Mouse (Mus musculus) neural tube, embryonic 15.5 days (tissue): Measurements from ENCODE around the gene En1. TPM values are rescaled to one million over a fixed set of nuclear protein-coding genes. Genes with fewer than 3 reads are reported as not detected.

ENCODE experiments used
- ATAC-seq: fragments of 200-750 bp; cut with Nextera tagmentation; 2 replicates; pipeline ENCODE4 v1.8.0; 2017; ENCODE audit warnings: mild to moderate bottlenecking, moderate TSS enrichment, moderate library complexity; ENCODE audit not compliant: low FRiP score
- H3K27ac ChIP-seq: fragments of 300-500 bp; sonication (generic); replicated peaks from 2 replicates; pipeline ENCODE4 v1.5.1; 2015; ENCODE audit warnings: mild to moderate bottlenecking, inconsistent platforms
- H3K27me3 ChIP-seq: fragments of 300-500 bp; sonication (generic); replicated peaks from 2 replicates; pipeline ENCODE4 v1.6.1; 2015; ENCODE audit warnings: inconsistent platforms
- H3K36me3 ChIP-seq: fragments of 300-500 bp; sonication (generic); 2 replicates; pipeline ENCODE4 v1.6.1; 2015; ENCODE audit warnings: inconsistent platforms
- H3K4me1 ChIP-seq: fragments of 300-500 bp; sonication (generic); 2 replicates; pipeline ENCODE4 v1.6.1; 2015; ENCODE audit warnings: inconsistent platforms
- H3K4me2 ChIP-seq: fragments of 300-500 bp; sonication (generic); 2 replicates; pipeline ENCODE4 v1.6.1; 2015; ENCODE audit warnings: inconsistent platforms, mild to moderate bottlenecking, moderate library complexity
- H3K4me3 ChIP-seq: fragments of 300-500 bp; sonication (generic); replicated peaks from 2 replicates; pipeline ENCODE4 v1.5.1; 2015; ENCODE audit warnings: mild to moderate bottlenecking, inconsistent platforms
- H3K9ac ChIP-seq: fragments of 300-500 bp; sonication (generic); replicated peaks from 2 replicates; pipeline ENCODE4 v1.6.1; 2015; ENCODE audit warnings: mild to moderate bottlenecking, inconsistent platforms
- H3K9me3 ChIP-seq: fragments of 300-500 bp; sonication (generic); replicated peaks from 2 replicates; pipeline ENCODE4 v1.6.1; 2016; ENCODE audit warnings: inconsistent platforms
- WGBS: fragments of 180-500 bp; shearing (Covaris S2); methylation state at CpG from one replicate; pipeline ENCODE4 v1.1.7; 2015; ENCODE audit warnings: mixed read lengths; 5-methylcytosine and 5-hydroxymethylcytosine counted together
- polyA plus RNA-seq: library from polyadenylated mRNA; unstranded; fragments of >200 nt; fragmentation: Nextera tagmentation; extraction: Ambion mirVana; gene quantifications from 2 replicates; pipeline ENCODE4 v1.2.1, GENCODE M21; 2015

Gene En1
- polyA plus RNA-seq, 1 experiment from 2014 or later = 1.2 TPM

- no peak overlapping the region for H3K4me2 ChIP-seq
These were observed 8.8 kb upstream of the En1 start for GRCm38 (mm10) chr1:120593236-120593919.

GRCm38 (mm10) chr1:120594603-120595002, 7.6 kb upstream of the En1 start:
- 2% methylated on average over 8 of the region's 8 CpGs for WGBS
- Histone ChIP-seq H3K4me2 (no peak overlapping the region), H3K27me3 (peaks cover 89% of the 10 kb centered on the region), H3K27ac (no peak overlapping the region), H3K9me3 (no peaks in the 10 kb centered on the region), H3K36me3 (no peaks in the 10 kb centered on the region), H3K4me1 (0 out of 2 replicates have a peak, but pooled peaks cover 2% of the 10 kb centered on the region), H3K9ac (no peak overlapping the region), H3K4me3 (no peak overlapping the region)
- ATAC-seq = 0 out of 2 replicates have a peak, but pooled peaks have one; percentile 52

More at GRCm38 (mm10) chr1:120593236-120593919, 8.8 kb upstream of the En1 start:
- H3K27ac ChIP-seq = no peak overlapping the region
- no peaks in the 10 kb centered on the region for H3K9me3 ChIP-seq
- 10% methylated on average over 8 of the region's 8 CpGs for WGBS
- H3K27me3 ChIP-seq = peaks cover 85% of the 10 kb centered on the region
- no peak overlapping the region for H3K4me3 ChIP-seq
- H3K9ac ChIP-seq = no peak overlapping the region
- H3K36me3 ChIP-seq = no peaks in the 10 kb centered on the region
- H3K4me1 ChIP-seq = 0 out of 2 replicates have a peak, but pooled peaks cover 2% of the 10 kb centered on the region
- ATAC-seq = no peak

GRCm38 (mm10) chr1:120595471-120596240, 6.6 kb upstream of the En1 start:
- WGBS = 2% methylated on average over 17 of the region's 17 CpGs
- no peak for ATAC-seq

GRCm38 (mm10) chr1:120596319-120596718, 5.9 kb upstream of the En1 start:
- Histone ChIP-seq H3K4me2 (peak overlapping the region; percentile 34), H3K9ac (no peak overlapping the region), H3K27me3 (peaks cover 91% of the 10 kb centered on the region), H3K4me3 (peak overlapping the region; percentile 14), H3K27ac (no peak overlapping the region), H3K36me3 (no peaks in the 10 kb centered on the region), H3K4me1 (0 out of 2 replicates have a peak, but pooled peaks cover 5% of the 10 kb centered on the region), H3K9me3 (no peaks in the 10 kb centered on the region)
- WGBS = under 1% methylated on average over 21 of the region's 21 CpGs
- no peak for ATAC-seq

More at GRCm38 (mm10) chr1:120595471-120596240, 6.6 kb upstream of the En1 start:
- Histone ChIP-seq H3K4me2 (no peak overlapping the region), H3K27me3 (peaks cover 91% of the 10 kb centered on the region), H3K4me1 (0 out of 2 replicates have a peak, but pooled peaks cover 5% of the 10 kb centered on the region), H3K27ac (no peak overlapping the region), H3K9ac (no peak overlapping the region), H3K4me3 (no peak overlapping the region), H3K9me3 (no peaks in the 10 kb centered on the region), H3K36me3 (no peaks in the 10 kb centered on the region)

GRCm38 (mm10) chr1:120596784-120597183, 5.4 kb upstream of the En1 start:
- Histone ChIP-seq H3K4me2 (peak overlapping the region; percentile 34), H3K36me3 (no peaks in the 10 kb centered on the region), H3K4me1 (0 out of 2 replicates have a peak, but pooled peaks cover 5% of the 10 kb centered on the region), H3K27me3 (peaks cover 91% of the 10 kb centered on the region), H3K27ac (no peak overlapping the region), H3K9me3 (no peaks in the 10 kb centered on the region), H3K4me3 (peak overlapping the region; percentile 14), H3K9ac (no peak overlapping the region)
- no peak for ATAC-seq
- under 1% methylated on average over 19 of the region's 19 CpGs for WGBS

- Histone ChIP-seq H3K36me3 (no peaks in the 10 kb centered on the region), H3K9me3 (no peaks in the 10 kb centered on the region), H3K27ac (no peak overlapping the region), H3K4me2 (no peak overlapping the region), H3K4me3 (no peak overlapping the region), H3K4me1 (peaks cover 9% of the 10 kb centered on the region), H3K27me3 (peaks cover 91% of the 10 kb centered on the region), H3K9ac (no peak overlapping the region)
- no peak for ATAC-seq
- WGBS = under 1% methylated on average over 11 of the region's 11 CpGs
These were observed 4.9 kb upstream of the En1 start for GRCm38 (mm10) chr1:120597271-120597670.

- H3K4me3 ChIP-seq = no peak overlapping the region
- H3K9ac ChIP-seq = no peak overlapping the region
- peaks cover 18% of the 10 kb centered on the region for H3K4me1 ChIP-seq
- H3K36me3 ChIP-seq = no peaks in the 10 kb centered on the region
- H3K27ac ChIP-seq = no peak overlapping the region
- H3K27me3 ChIP-seq = peaks cover 84% of the 10 kb centered on the region
- no peak for ATAC-seq
- no peaks in the 10 kb centered on the region for H3K9me3 ChIP-seq
- H3K4me2 ChIP-seq = no peak overlapping the region
- WGBS = 1% methylated on average over 16 of the region's 16 CpGs
These were observed 3.9 kb upstream of the En1 start for GRCm38 (mm10) chr1:120598196-120598940.

GRCm38 (mm10) chr1:120599321-120600148, 2.7 kb upstream of the En1 start:
- Histone ChIP-seq H3K36me3 (no peaks in the 10 kb centered on the region), H3K9ac (no peak overlapping the region), H3K4me2 (no peak overlapping the region), H3K9me3 (no peaks in the 10 kb centered on the region), H3K4me1 (peaks cover 22% of the 10 kb centered on the region), H3K27me3 (peaks cover 81% of the 10 kb centered on the region), H3K4me3 (no peak overlapping the region), H3K27ac (no peak overlapping the region)
- no peak for ATAC-seq
- WGBS = 1% methylated on average over 25 of the region's 25 CpGs

GRCm38 (mm10) chr1:120600149-120600445, 2.1 kb upstream of the En1 start:
- H3K4me3 ChIP-seq = no peak overlapping the region
- under 1% methylated on average over 25 of the region's 25 CpGs for WGBS
- H3K4me2 ChIP-seq = no peak overlapping the region
- H3K9ac ChIP-seq = no peak overlapping the region
- H3K27ac ChIP-seq = no peak overlapping the region
- ATAC-seq = no peak
- H3K4me1 ChIP-seq = peaks cover 22% of the 10 kb centered on the region
- no peaks in the 10 kb centered on the region for H3K36me3 ChIP-seq
- no peaks in the 10 kb centered on the region for H3K9me3 ChIP-seq
- peaks cover 81% of the 10 kb centered on the region for H3K27me3 ChIP-seq

- no peaks in the 10 kb centered on the region for H3K36me3 ChIP-seq
- H3K27ac ChIP-seq = no peak overlapping the region
- H3K9me3 ChIP-seq = no peaks in the 10 kb centered on the region
- peaks cover 81% of the 10 kb centered on the region for H3K27me3 ChIP-seq
- H3K4me2 ChIP-seq = no peak overlapping the region
- 3% methylated on average over 19 of the region's 19 CpGs for WGBS
- H3K4me3 ChIP-seq = no peak overlapping the region
- ATAC-seq = no peak
- no peak overlapping the region for H3K9ac ChIP-seq
- peaks cover 22% of the 10 kb centered on the region for H3K4me1 ChIP-seq
These were observed 1.5 kb upstream of the En1 start for GRCm38 (mm10) chr1:120600516-120601252.
